Mouse (Mus musculus) embryonic fibroblast, embryonic 13.5 days (primary cell): Measurements from ENCODE around the gene Tgfb1i1. TPM values are rescaled to one million over a fixed set of nuclear protein-coding genes. Genes with fewer than 3 reads are reported as not detected.
A peak's percentile ranks its signal among the peaks of the same experiment; 100 is the strongest.

Experiments used
- H3K27ac ChIP-seq: 2 replicates; pipeline ENCODE4 v1.5.1; 2012; ENCODE audit warnings: low read length, control low read depth, inconsistent platforms; ENCODE audit not compliant: insufficient read depth
- H3K4me1 ChIP-seq: 2 replicates; pipeline ENCODE4 v1.6.1; 2011; ENCODE audit warnings: low read length; ENCODE audit not compliant: control insufficient read depth, insufficient read depth
- H3K4me3 ChIP-seq: 2 replicates; pipeline ENCODE4 v1.5.1; 2011; ENCODE audit warnings: mild to moderate bottlenecking, control low read depth, low read length; ENCODE audit not compliant: insufficient read depth
- CTCF ChIP-seq: IDR thresholded peaks from 2 replicates; pipeline ENCODE4 v1.5.1; 2011; ENCODE audit warnings: mild to moderate bottlenecking, control low read depth, low read length, moderate library complexity, borderline replicate concordance; ENCODE audit not compliant: insufficient read depth
- POLR2A ChIP-seq: IDR thresholded peaks from 2 replicates; pipeline ENCODE4 v1.6.1; 2011; ENCODE audit warnings: low read depth, mild to moderate bottlenecking, control low read depth, low read length, moderate library complexity
- polyA plus RNA-seq: library from polyadenylated mRNA; stranded (reverse); fragments of >200 nt; gene quantifications from 2 replicates; pipeline ENCODE4 v1.2.4, GENCODE M21; 2011; ENCODE audit warnings: low read depth; ENCODE audit not compliant: missing spikeins, insufficient read length

Gene Tgfb1i1
- polyA plus RNA-seq, 1 experiment = 200 TPM

GRCm38 (mm10) chr7:128243921-128244320, 2.7 kb upstream of the Tgfb1i1 start:
- H3K27ac ChIP-seq = 0 out of 2 replicates have a peak overlapping the region, but pooled peaks have one; percentile 5

GRCm38 (mm10) chr7:128244410-128245025, 2.1 kb upstream of the Tgfb1i1 start:
- no peak for TF ChIP-seq CTCF
- TF ChIP-seq POLR2A = no peak
- Histone ChIP-seq H3K27ac (peak overlapping the region; percentile 5; the same call in 1 of the 2 replicates), H3K4me1 (peaks cover 3% of the 10 kb centered on the region), H3K4me3 (no peak overlapping the region)

More at GRCm38 (mm10) chr7:128243921-128244320, 2.7 kb upstream of the Tgfb1i1 start:
- Histone ChIP-seq H3K4me1 (peaks cover 6% of the 10 kb centered on the region), H3K4me3 (no peak overlapping the region)
- TF ChIP-seq CTCF (no peak), POLR2A (no peak)

GRCm38 (mm10) chr7:128245547-128245946, 1.1 kb upstream of the Tgfb1i1 start:
- H3K27ac ChIP-seq = peak overlapping the region; percentile 91
- TF ChIP-seq POLR2A (no peak), CTCF (no peak)
- H3K4me1 ChIP-seq = peaks cover 4% of the 10 kb centered on the region
- H3K4me3 ChIP-seq = no peak overlapping the region

GRCm38 (mm10) chr7:128247443-128247842, 831 bp downstream of the Tgfb1i1 start:
- Histone ChIP-seq H3K4me3 (peak overlapping the region; percentile 83), H3K4me1 (peaks cover 12% of the 10 kb centered on the region), H3K27ac (peak overlapping the region; percentile 90)
- TF ChIP-seq POLR2A = peak; percentile 50
- TF ChIP-seq CTCF = no peak

GRCm38 (mm10) chr7:128248081-128249042, 1.8 kb downstream of the Tgfb1i1 start:
- TF ChIP-seq POLR2A = peak; percentile 19; the same call in 1 of the 2 replicates
- no peak for TF ChIP-seq CTCF
- Histone ChIP-seq H3K4me3 (peak overlapping the region; percentile 83), H3K4me1 (peaks cover 12% of the 10 kb centered on the region), H3K27ac (no peak overlapping the region)

- no peak for TF ChIP-seq CTCF
- H3K27ac ChIP-seq = no peak overlapping the region
- H3K4me1 ChIP-seq = peaks cover 12% of the 10 kb centered on the region
- H3K4me3 ChIP-seq = no peak overlapping the region
Observed at GRCm38 (mm10) chr7:128249998-128250397, 3.4 kb downstream of the Tgfb1i1 start.

GRCm38 (mm10) chr7:128251946-128252345, 5.3 kb downstream of the Tgfb1i1 start:
- TF ChIP-seq CTCF = no peak
- TF ChIP-seq POLR2A = no peak
- Histone ChIP-seq H3K4me1 (peaks cover 17% of the 10 kb centered on the region), H3K27ac (no peak overlapping the region), H3K4me3 (no peak overlapping the region)

- no peak overlapping the region for H3K27ac ChIP-seq
- peaks cover 17% of the 10 kb centered on the region for H3K4me1 ChIP-seq
- TF ChIP-seq CTCF = no peak
- no peak for TF ChIP-seq POLR2A
- H3K4me3 ChIP-seq = no peak overlapping the region
Observed at GRCm38 (mm10) chr7:128252609-128253008, 6.0 kb downstream of the Tgfb1i1 start.

- peak; percentile 60 for TF ChIP-seq POLR2A
- TF ChIP-seq CTCF = no peak
- no peak overlapping the region for H3K27ac ChIP-seq
- H3K4me3 ChIP-seq = no peak overlapping the region
- H3K4me1 ChIP-seq = peaks cover 15% of the 10 kb centered on the region
Observed at GRCm38 (mm10) chr7:128254978-128255377, 8.4 kb downstream of the Tgfb1i1 start.
